Mouse (Mus musculus): ENCODE measurements around the gene Gfer. TPM values are rescaled to one million over a fixed set of nuclear protein-coding genes. Genes with fewer than 3 reads are reported as not detected.

The Gfer gene
- polyA plus RNA-seq, 1 experiment from 2014 or later: 38.5 TPM

- peaks cover 4% of the 10 kb centered on the region; the same call in 1 of the 2 replicates for H3K27me3 ChIP-seq (ENCODE audit: control insufficient read depth, insufficient read depth, low read length)
- H3K4me1 ChIP-seq (ENCODE audit: control insufficient read depth, insufficient read depth, low read length): peaks cover 16% of the 10 kb centered on the region; the same call in 1 of the 2 replicates
- 2% methylated on average over 19 of the region's 19 CpGs for WGBS
- no peaks in the 10 kb centered on the region for H3K36me3 ChIP-seq (ENCODE audit: control insufficient read depth, insufficient read depth, low read length)
- peak overlapping the region; percentile 28 for H3K4me3 ChIP-seq (ENCODE audit: low read depth, low read length)
- peak overlapping the region; percentile 60 for H3K4me2 ChIP-seq (replicated peaks; ENCODE audit: low read depth, low read length)
- no peak overlapping the region for H3K27ac ChIP-seq (ENCODE audit: low read length)
- peak; percentile 30; the same call in 1 of the 2 replicates for ATAC-seq (ENCODE audit: insufficient number of reproducible peaks, insufficient read depth, low FRiP score, low read depth)
- 0 out of 2 replicates have a peak overlapping the region, but pooled peaks have one; percentile 18 for H3K9ac ChIP-seq (replicated peaks; ENCODE audit: low read depth, low read length)
- no peaks in the 10 kb centered on the region for H3K9me3 ChIP-seq (ENCODE audit: control insufficient read depth, low read depth, low read length)
Measured at GRCm38 (mm10) chr17:24653967-24654710, 41.8 kb downstream of the Gfer start.

- Histone ChIP-seq H3K4me3 (ENCODE audit: low read depth, low read length) (no peak overlapping the region), H3K9ac (replicated peaks; ENCODE audit: low read depth, low read length) (no peak overlapping the region), H3K4me2 (replicated peaks; ENCODE audit: low read depth, low read length) (no peak overlapping the region), H3K36me3 (ENCODE audit: control insufficient read depth, insufficient read depth, low read length) (no peaks in the 10 kb centered on the region), H3K4me1 (ENCODE audit: control insufficient read depth, insufficient read depth, low read length) (peaks cover 13% of the 10 kb centered on the region; the same call in 1 of the 2 replicates), H3K9me3 (ENCODE audit: control insufficient read depth, low read depth, low read length) (no peaks in the 10 kb centered on the region), H3K27ac (ENCODE audit: low read length) (no peak overlapping the region), H3K27me3 (ENCODE audit: control insufficient read depth, insufficient read depth, low read length) (no peaks in the 10 kb centered on the region)
- ATAC-seq (ENCODE audit: insufficient number of reproducible peaks, insufficient read depth, low FRiP score, low read depth): no peak
- 67% methylated on average over 3 of the region's 3 CpGs for WGBS
Measured at GRCm38 (mm10) chr17:24651835-24652234, 44.1 kb downstream of the Gfer start.

GRCm38 (mm10) chr17:24650766-24651165 is 45.2 kb downstream of the Gfer start:
- no peak overlapping the region for H3K27ac ChIP-seq (ENCODE audit: low read length)
- 0 out of 2 replicates have a peak overlapping the region, but pooled peaks have one; percentile 74 for H3K9ac ChIP-seq (replicated peaks; ENCODE audit: low read depth, low read length)
- peaks cover 13% of the 10 kb centered on the region; the same call in 1 of the 2 replicates for H3K4me1 ChIP-seq (ENCODE audit: control insufficient read depth, insufficient read depth, low read length)
- no peaks in the 10 kb centered on the region for H3K9me3 ChIP-seq (ENCODE audit: control insufficient read depth, low read depth, low read length)
- 85% methylated on average over 4 of the region's 4 CpGs for WGBS
- ATAC-seq (ENCODE audit: insufficient number of reproducible peaks, insufficient read depth, low FRiP score, low read depth): no peak
- H3K27me3 ChIP-seq (ENCODE audit: control insufficient read depth, insufficient read depth, low read length): no peaks in the 10 kb centered on the region
- peak overlapping the region; percentile 97; the same call in 1 of the 2 replicates for H3K4me2 ChIP-seq (replicated peaks; ENCODE audit: low read depth, low read length)
- H3K4me3 ChIP-seq (ENCODE audit: low read depth, low read length): 0 out of 2 replicates have a peak overlapping the region, but pooled peaks have one; percentile 72
- H3K36me3 ChIP-seq (ENCODE audit: control insufficient read depth, insufficient read depth, low read length): peaks cover 3% of the 10 kb centered on the region; the same call in 1 of the 2 replicates

GRCm38 (mm10) chr17:24650070-24650616 is 45.8 kb downstream of the Gfer start, which contains the start of gene Slc9a3r2:
Gene Slc9a3r2, minus strand, starts transcription at chr17:24650327.
- peak within 1 kb of the TSS; percentile 74 for H3K9ac ChIP-seq (replicated peaks; ENCODE audit: low read depth, low read length)
- peak within 1 kb of the TSS; percentile 55; the same call in 1 of the 2 replicates for H3K27ac ChIP-seq (ENCODE audit: low read length)
- H3K9me3 ChIP-seq (ENCODE audit: control insufficient read depth, low read depth, low read length): no peaks in the 10 kb centered on the region
- H3K4me2 ChIP-seq (replicated peaks; ENCODE audit: low read depth, low read length): peak within 1 kb of the TSS; percentile 97
- ATAC-seq (ENCODE audit: insufficient number of reproducible peaks, insufficient read depth, low FRiP score, low read depth): peak; percentile 64
- H3K4me3 ChIP-seq (ENCODE audit: low read depth, low read length): peak within 1 kb of the TSS; percentile 72
- peaks cover 17% of the 10 kb centered on the region; the same call in 1 of the 2 replicates for H3K4me1 ChIP-seq (ENCODE audit: control insufficient read depth, insufficient read depth, low read length)
- WGBS: under 1% methylated on average over 30 of the region's 41 CpGs
- H3K36me3 ChIP-seq (ENCODE audit: control insufficient read depth, insufficient read depth, low read length): peaks cover 3% of the 10 kb centered on the region; the same call in 1 of the 2 replicates
- H3K27me3 ChIP-seq (ENCODE audit: control insufficient read depth, insufficient read depth, low read length): no peaks in the 10 kb centered on the region

GRCm38 (mm10) chr17:24649581-24650069 is 46.3 kb downstream of the Gfer start:
- Histone ChIP-seq H3K4me2 (replicated peaks; ENCODE audit: low read depth, low read length) (peak overlapping the region; percentile 97), H3K27ac (ENCODE audit: low read length) (peak overlapping the region; percentile 55; the same call in 1 of the 2 replicates), H3K36me3 (ENCODE audit: control insufficient read depth, insufficient read depth, low read length) (peaks cover 3% of the 10 kb centered on the region; the same call in 1 of the 2 replicates), H3K4me3 (ENCODE audit: low read depth, low read length) (peak overlapping the region; percentile 72), H3K27me3 (ENCODE audit: control insufficient read depth, insufficient read depth, low read length) (no peaks in the 10 kb centered on the region), H3K4me1 (ENCODE audit: control insufficient read depth, insufficient read depth, low read length) (peaks cover 22% of the 10 kb centered on the region), H3K9ac (replicated peaks; ENCODE audit: low read depth, low read length) (peak overlapping the region; percentile 74), H3K9me3 (ENCODE audit: control insufficient read depth, low read depth, low read length) (no peaks in the 10 kb centered on the region)
- ATAC-seq (ENCODE audit: insufficient number of reproducible peaks, insufficient read depth, low FRiP score, low read depth): peak; percentile 16; the same call in 1 of the 2 replicates
- under 1% methylated on average over 35 of the region's 35 CpGs for WGBS

GRCm38 (mm10) chr17:24648731-24649377 is 47.1 kb downstream of the Gfer start:
- H3K36me3 ChIP-seq (ENCODE audit: control insufficient read depth, insufficient read depth, low read length): peaks cover 3% of the 10 kb centered on the region; the same call in 1 of the 2 replicates
- peaks cover 30% of the 10 kb centered on the region for H3K4me1 ChIP-seq (ENCODE audit: control insufficient read depth, insufficient read depth, low read length)
- WGBS: 76% methylated on average over 10 of the region's 10 CpGs
- no peaks in the 10 kb centered on the region for H3K27me3 ChIP-seq (ENCODE audit: control insufficient read depth, insufficient read depth, low read length)
- no peaks in the 10 kb centered on the region for H3K9me3 ChIP-seq (ENCODE audit: control insufficient read depth, low read depth, low read length)
- no peak overlapping the region for H3K27ac ChIP-seq (ENCODE audit: low read length)
- H3K4me3 ChIP-seq (ENCODE audit: low read depth, low read length): peak overlapping the region; percentile 72
- no peak for ATAC-seq (ENCODE audit: insufficient number of reproducible peaks, insufficient read depth, low FRiP score, low read depth)
- H3K4me2 ChIP-seq (replicated peaks; ENCODE audit: low read depth, low read length): peak overlapping the region; percentile 97
- H3K9ac ChIP-seq (replicated peaks; ENCODE audit: low read depth, low read length): no peak overlapping the region

- H3K4me2 ChIP-seq (replicated peaks; ENCODE audit: low read depth, low read length): 0 out of 2 replicates have a peak overlapping the region, but pooled peaks have one; percentile 14
- H3K4me1 ChIP-seq (ENCODE audit: control insufficient read depth, insufficient read depth, low read length): peaks cover 32% of the 10 kb centered on the region
- H3K27ac ChIP-seq (ENCODE audit: low read length): no peak overlapping the region
- ATAC-seq (ENCODE audit: insufficient number of reproducible peaks, insufficient read depth, low FRiP score, low read depth): no peak
- H3K4me3 ChIP-seq (ENCODE audit: low read depth, low read length): no peak overlapping the region
- no peaks in the 10 kb centered on the region for H3K9me3 ChIP-seq (ENCODE audit: control insufficient read depth, low read depth, low read length)
- no peaks in the 10 kb centered on the region for H3K27me3 ChIP-seq (ENCODE audit: control insufficient read depth, insufficient read depth, low read length)
- H3K9ac ChIP-seq (replicated peaks; ENCODE audit: low read depth, low read length): no peak overlapping the region
- peaks cover 3% of the 10 kb centered on the region; the same call in 1 of the 2 replicates for H3K36me3 ChIP-seq (ENCODE audit: control insufficient read depth, insufficient read depth, low read length)
- 83% methylated on average over 11 of the region's 11 CpGs for WGBS
Measured at GRCm38 (mm10) chr17:24647493-24647892, 48.5 kb downstream of the Gfer start.

DNA sequence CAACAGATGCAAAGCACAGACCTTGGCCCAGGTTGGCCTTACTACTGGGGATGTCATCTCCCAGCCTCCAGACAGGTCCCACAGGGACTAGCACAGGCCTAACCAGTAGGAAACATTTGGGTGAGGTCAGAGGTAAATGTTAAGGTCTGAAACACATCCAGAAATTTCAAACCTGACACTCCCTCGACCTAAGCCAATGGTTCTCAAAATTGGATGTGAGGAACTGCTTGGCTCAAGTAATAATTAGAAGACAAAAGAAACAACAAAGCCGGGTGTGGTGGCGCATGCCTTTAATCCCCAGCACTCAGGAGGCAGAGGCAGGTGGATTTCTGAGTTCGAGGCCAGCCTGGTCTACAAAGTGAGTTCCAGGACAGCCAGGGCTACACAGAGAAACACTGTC is 49.6 kb downstream of the Gfer start:
- no peaks in the 10 kb centered on the region for H3K9me3 ChIP-seq (ENCODE audit: control insufficient read depth, low read depth, low read length)
- H3K4me3 ChIP-seq (ENCODE audit: low read depth, low read length): no peak overlapping the region
- peaks cover 3% of the 10 kb centered on the region; the same call in 1 of the 2 replicates for H3K36me3 ChIP-seq (ENCODE audit: control insufficient read depth, insufficient read depth, low read length)
- no peak overlapping the region for H3K4me2 ChIP-seq (replicated peaks; ENCODE audit: low read depth, low read length)
- H3K27me3 ChIP-seq (ENCODE audit: control insufficient read depth, insufficient read depth, low read length): no peaks in the 10 kb centered on the region
- H3K27ac ChIP-seq (ENCODE audit: low read length): no peak overlapping the region
- peaks cover 32% of the 10 kb centered on the region for H3K4me1 ChIP-seq (ENCODE audit: control insufficient read depth, insufficient read depth, low read length)
- ATAC-seq (ENCODE audit: insufficient number of reproducible peaks, insufficient read depth, low FRiP score, low read depth): no peak
- no peak overlapping the region for H3K9ac ChIP-seq (replicated peaks; ENCODE audit: low read depth, low read length)
- WGBS: 87% methylated on average over 4 of the region's 4 CpGs
